Mouse (Mus musculus): ENCODE measurements around the gene Qpctl. TPM values are rescaled to one million over a fixed set of nuclear protein-coding genes. Genes with fewer than 3 reads are reported as not detected.

Qpctl gene
- total RNA-seq, 2 experiments from 2014 or later, result 6.9 to 7.7 TPM

Small RNA genes within 50 kb of the gene (microRNA-seq; reads per million reads assigned to microRNA genes)
- gene Mir330, result 786 to 842 reads per million in 2 experiments

Other genes starting within 250 kb of the Qpctl start
- gene Ccdc61, start 238.9 kb downstream of the Qpctl start, total RNA-seq (2021), result 10 to 100 TPM; 11.9 to 14.9 TPM
- gene Nova2, start 223.4 kb downstream of the Qpctl start, total RNA-seq (2021), result 1 to 10 TPM; 8.6 to 9.1 TPM
- gene Nanos2, start 161.9 kb downstream of the Qpctl start, total RNA-seq (2021), result under 1 TPM in 1 of 2 experiments, not detected in 1; 0.23 TPM
- gene Mypop, start 158.0 kb downstream of the Qpctl start, total RNA-seq (2021), result 1 to 10 TPM; 1.4 to 1.5 TPM
- 10 to 100 TPM; 27.3 to 32.3 TPM for gene Irf2bp1, start 145.2 kb downstream of the Qpctl start, total RNA-seq (2021)
- gene Foxa3, start 125.8 kb downstream of the Qpctl start, total RNA-seq (2021), result not detected
- 10 to 100 TPM; 57.3 to 62.5 TPM for gene Sympk, start 124.9 kb downstream of the Qpctl start, total RNA-seq (2021)
- not detected for gene Rsph6a, start 94.6 kb downstream of the Qpctl start, total RNA-seq (2021)
- gene Dmwd, start 73.1 kb downstream of the Qpctl start, total RNA-seq (2021), result 10 to 100 TPM; 60.3 to 62.9 TPM
- 100 to 1,000 TPM; 188 to 201 TPM for gene Dmpk, start 65.4 kb downstream of the Qpctl start, total RNA-seq (2021)
- gene Six5, start 54.7 kb downstream of the Qpctl start, total RNA-seq (2021), result 10 to 100 TPM; 10.3 to 10.4 TPM
- gene Gm4969, start 30.9 kb downstream of the Qpctl start, total RNA-seq (2021), result under 1 TPM; 0.33 to 0.56 TPM
- gene Fbxo46, start 29.4 kb downstream of the Qpctl start, total RNA-seq (2021), result 1 to 10 TPM; 5.5 to 7.2 TPM
- 10 to 100 TPM; 95.2 to 99.9 TPM for gene Snrpd2, start 431 bp upstream of the Qpctl start, total RNA-seq (2021)
- gene Gipr, start 16.8 kb upstream of the Qpctl start, total RNA-seq (2021), result 1 to 10 TPM; 1.3 TPM
- gene Eml2, start 27.1 kb upstream of the Qpctl start, total RNA-seq (2021), result 10 to 100 TPM; 70.6 to 77.3 TPM
- gene Gpr4, start 63.2 kb upstream of the Qpctl start, total RNA-seq (2021), result 1 to 10 TPM; 6.7 to 8.1 TPM
- 10 to 100 TPM; 54.7 to 60.0 TPM for gene Opa3, start 79.0 kb upstream of the Qpctl start, total RNA-seq (2021)
- gene Vasp, start 122.5 kb upstream of the Qpctl start, total RNA-seq (2021), result 100 to 1,000 TPM; 117 to 119 TPM
- gene Ppm1n, start 130.8 kb upstream of the Qpctl start, total RNA-seq (2021), result under 1 TPM in 1 of 2 experiments, not detected in 1; 0.26 TPM
- gene Rtn2, start 133.3 kb upstream of the Qpctl start, total RNA-seq (2021), result 10 to 100 TPM; 30.2 to 32.3 TPM
- gene Fosb, start 160.8 kb upstream of the Qpctl start, total RNA-seq (2021), result under 1 TPM; 0.52 to 0.86 TPM
- 10 to 100 TPM; 42.4 to 43.5 TPM for gene Ercc1, start 195.5 kb upstream of the Qpctl start, total RNA-seq (2021)
- 1 to 10 TPM; 9.0 to 9.5 TPM for gene Cd3eap, start 210.2 kb upstream of the Qpctl start, total RNA-seq (2021)
- 10 to 100 TPM; 39.0 to 47.2 TPM for gene Ppp1r13l, start 210.5 kb upstream of the Qpctl start, total RNA-seq (2021)
- gene Ercc2, start 232.7 kb upstream of the Qpctl start, total RNA-seq (2021), result 10 to 100 TPM; 13.8 to 18.6 TPM

Data from heart, postnatal 4 days (tissue).